Mouse (Mus musculus): ENCODE data around the gene Frmd5.

- no peak for TF ChIP-seq POLR2A (IDR thresholded peaks at IDR 0.05; ENCODE audit: insufficient read length, low read depth)
- TF ChIP-seq SRF (IDR thresholded peaks at IDR 0.05; ENCODE audit: control insufficient read depth, insufficient read length, low read depth), result no peak
- no peak for TF ChIP-seq MYOG (IDR thresholded peaks at IDR 0.05; ENCODE audit: control insufficient read depth in 1 of 3, insufficient read depth in 1 of 3, insufficient read length in 2 of 3, low read depth in 2 of 3)
- no peak for TF ChIP-seq TCF12 (IDR thresholded peaks at IDR 0.05; ENCODE audit: insufficient read depth, poor library complexity, severe bottlenecking)
- no peak for TF ChIP-seq MYOD1 (IDR thresholded peaks at IDR 0.05; ENCODE audit: control insufficient read depth in 1 of 3, insufficient read length in 2 of 3, low read depth in 2 of 3)
- TF ChIP-seq MAX (IDR thresholded peaks at IDR 0.05; ENCODE audit: low read depth), result no peak
Measured at GRCm38 (mm10) chr2:121688107-121688506, 118.8 kb downstream of the Frmd5 start.
